Comparison of ENCODE assay signal across 21 mouse cellular contexts in genomic region chr3:66486184-66486583, GRCm38 (mm10).
DNase-seq lines count a peak whose midpoint lies in the region; ATAC-seq and TF ChIP-seq lines count a peak whose summit lies in the region.
"Had no signal": no experiment of that assay in that cellular context is flagged by ENCODE, and none has a peak within 500 bp of the region (broad histone marks: within the 10 kb centered on the region; RNA-seq: fewer than 3 reads in every experiment).

No protein-coding gene starts in this region.

- H3K27me3 ChIP-seq in intestine, embryonic 15.5 days (replicated peaks), result no peaks in the 10 kb centered on the region
- no peaks in the 10 kb centered on the region for H3K27me3 ChIP-seq in intestine, postnatal 0 days (replicated peaks; ENCODE audit: control insufficient read depth, insufficient read depth, low read length)
- H3K27me3 ChIP-seq in liver, embryonic 12.5 days (replicated peaks), result no peaks in the 10 kb centered on the region
- H3K27me3 ChIP-seq in lung, postnatal 0 days (replicated peaks; ENCODE audit: insufficient read depth, low read length), result no peaks in the 10 kb centered on the region
- H3K27me3 ChIP-seq: embryonic facial prominence, embryonic 12.5 days had no signal

- 70% methylated on average over 1 of the region's 1 CpGs for WGBS in intestine, embryonic 15.5 days
- WGBS in intestine, postnatal 0 days, result 91% methylated on average over 1 of the region's 1 CpGs
- 29% methylated on average over 1 of the region's 1 CpGs for WGBS in liver, embryonic 12.5 days (ENCODE audit: insufficient replicate concordance)
- WGBS in lung, postnatal 0 days, result 94% methylated on average over 1 of the region's 1 CpGs

- no peak for TF ChIP-seq EP300 in lung, postnatal 0 days (IDR thresholded peaks at IDR 0.05)

- H3K9ac ChIP-seq in intestine, embryonic 15.5 days, result no peak overlapping the region
- no peak overlapping the region for H3K9ac ChIP-seq in intestine, postnatal 0 days (ENCODE audit: low read depth, low read length)
- no peak overlapping the region; the same call in 1 of the 2 replicates for H3K9ac ChIP-seq in liver, embryonic 12.5 days
- no peak overlapping the region for H3K9ac ChIP-seq in lung, postnatal 0 days (replicated peaks; ENCODE audit: low read depth)
- H3K9ac ChIP-seq: embryonic facial prominence, embryonic 12.5 days had no signal

- H3K27ac ChIP-seq in intestine, embryonic 15.5 days, result no peak overlapping the region
- H3K27ac ChIP-seq in intestine, postnatal 0 days (ENCODE audit: low read depth, low read length), result no peak overlapping the region
- peak overlapping the region; percentile 81; the same call in 1 of the 2 replicates for H3K27ac ChIP-seq in liver, embryonic 12.5 days
- H3K27ac ChIP-seq in lung, postnatal 0 days (ENCODE audit: low read length), result no peak overlapping the region
- H3K27ac ChIP-seq: embryonic facial prominence, embryonic 12.5 days; forebrain, embryonic 10.5 days; hindbrain, postnatal 0 days; limb, embryonic 10.5 days; macrophage had no signal

- TF ChIP-seq CTCF in intestine, postnatal 0 days (IDR thresholded peaks at IDR 0.05; ENCODE audit: low read depth), result no peak
- TF ChIP-seq CTCF in lung, postnatal 0 days (IDR thresholded peaks at IDR 0.05), result no peak

- peak; percentile 88 for DNase-seq in c-Kit-positive CD71-positive TER-119-positive erythroid progenitor cells, embryonic 14.5 days (ENCODE audit: low spot score)
- DNase-seq in spleen, postnatal 36 days (ENCODE audit: low spot score in 2 of 2), result peak; percentile 51 to 69
- DNase-seq in lung, postnatal 0 days (ENCODE audit: low spot score), result no peak
- DNase-seq in left cerebral cortex, adult 9 months (ENCODE audit: low spot score in 2 of 2), result no peak
- no peak for DNase-seq in lung, postnatal 36 days
- DNase-seq: cerebellum, adult 11 months; gastrocnemius, postnatal 14 days; heart, postnatal 36 days; lung, adult 2 months; midbrain, embryonic 14.5 days; right cerebral cortex, postnatal 4 days had no signal

- no peak overlapping the region for H3K4me3 ChIP-seq in intestine, embryonic 15.5 days (replicated peaks)
- H3K4me3 ChIP-seq in intestine, postnatal 0 days (ENCODE audit: low read depth, low read length), result no peak overlapping the region
- no peak overlapping the region for H3K4me3 ChIP-seq in liver, embryonic 12.5 days
- no peak overlapping the region for H3K4me3 ChIP-seq in lung, postnatal 0 days (ENCODE audit: low read depth, low read length)
- H3K4me3 ChIP-seq: embryonic facial prominence, embryonic 12.5 days; forebrain, embryonic 10.5 days; limb, embryonic 10.5 days; myocyte had no signal

- H3K4me1 ChIP-seq in intestine, embryonic 15.5 days (replicated peaks), result no peaks in the 10 kb centered on the region
- H3K4me1 ChIP-seq in intestine, postnatal 0 days (replicated peaks; ENCODE audit: control insufficient read depth, insufficient read depth, low read length), result no peaks in the 10 kb centered on the region
- H3K4me1 ChIP-seq in liver, embryonic 12.5 days, result peaks cover 47% of the 10 kb centered on the region
- no peaks in the 10 kb centered on the region for H3K4me1 ChIP-seq in lung, postnatal 0 days (ENCODE audit: insufficient read depth, low read depth, low read length)
- H3K4me1 ChIP-seq: embryonic facial prominence, embryonic 12.5 days had no signal

- H3K9me3 ChIP-seq in intestine, embryonic 15.5 days, result no peaks in the 10 kb centered on the region
- H3K9me3 ChIP-seq in intestine, postnatal 0 days (ENCODE audit: control insufficient read depth), result no peaks in the 10 kb centered on the region
- no peaks in the 10 kb centered on the region for H3K9me3 ChIP-seq in liver, embryonic 12.5 days (replicated peaks)
- no peaks in the 10 kb centered on the region for H3K9me3 ChIP-seq in lung, postnatal 0 days (ENCODE audit: low read length)
- H3K9me3 ChIP-seq: embryonic facial prominence, embryonic 12.5 days; forebrain, embryonic 10.5 days; limb, embryonic 10.5 days had no signal

- no peak overlapping the region for H3K4me2 ChIP-seq in intestine, embryonic 15.5 days (replicated peaks)
- H3K4me2 ChIP-seq in intestine, postnatal 0 days (replicated peaks; ENCODE audit: low read depth), result no peak overlapping the region
- peak overlapping the region; percentile 51 for H3K4me2 ChIP-seq in liver, embryonic 12.5 days
- no peak overlapping the region for H3K4me2 ChIP-seq in lung, postnatal 0 days (replicated peaks; ENCODE audit: low read depth, low read length)
- H3K4me2 ChIP-seq: embryonic facial prominence, embryonic 12.5 days had no signal

- no peaks in the 10 kb centered on the region for H3K36me3 ChIP-seq in intestine, embryonic 15.5 days
- H3K36me3 ChIP-seq in intestine, postnatal 0 days (ENCODE audit: control insufficient read depth, insufficient read depth), result no peaks in the 10 kb centered on the region
- H3K36me3 ChIP-seq in liver, embryonic 12.5 days, result no peaks in the 10 kb centered on the region
- H3K36me3 ChIP-seq in lung, postnatal 0 days (ENCODE audit: insufficient read depth, low read length), result no peaks in the 10 kb centered on the region
- H3K36me3 ChIP-seq: embryonic facial prominence, embryonic 12.5 days; forebrain, embryonic 10.5 days; limb, embryonic 10.5 days had no signal

- peak; percentile 65; the same call in 1 of the 2 replicates for ATAC-seq in intestine, embryonic 15.5 days
- no peak for ATAC-seq in intestine, postnatal 0 days
- peak; percentile 100 for ATAC-seq in liver, embryonic 12.5 days
- no peak for ATAC-seq in lung, postnatal 0 days
- ATAC-seq: hindbrain, postnatal 0 days; Patski had no signal

Comparison
In these comparisons a context has a peak if more than half of its experiments do, and no peak if none do; other contexts are left out.
1. ATAC-seq: peak in intestine, embryonic 15.5 days (single experiment) and liver, embryonic 12.5 days (single experiment); none in intestine, postnatal 0 days (single experiment) and lung, postnatal 0 days (single experiment).
2. DNase-seq: peak in c-Kit-positive CD71-positive TER-119-positive erythroid progenitor cells, embryonic 14.5 days (single experiment) and spleen, postnatal 36 days (2 of 2); none in lung, postnatal 0 days (single experiment), left cerebral cortex, adult 9 months (0 of 2) and lung, postnatal 36 days (single experiment).